Mouse (Mus musculus): ENCODE measurements around the gene Fgfr2. TPM values are rescaled to one million over a fixed set of nuclear protein-coding genes. Genes with fewer than 3 reads are reported as not detected.

Fgfr2 gene
- polyA plus RNA-seq, 1 experiment from 2014 or later: 11.2 TPM

DNA sequence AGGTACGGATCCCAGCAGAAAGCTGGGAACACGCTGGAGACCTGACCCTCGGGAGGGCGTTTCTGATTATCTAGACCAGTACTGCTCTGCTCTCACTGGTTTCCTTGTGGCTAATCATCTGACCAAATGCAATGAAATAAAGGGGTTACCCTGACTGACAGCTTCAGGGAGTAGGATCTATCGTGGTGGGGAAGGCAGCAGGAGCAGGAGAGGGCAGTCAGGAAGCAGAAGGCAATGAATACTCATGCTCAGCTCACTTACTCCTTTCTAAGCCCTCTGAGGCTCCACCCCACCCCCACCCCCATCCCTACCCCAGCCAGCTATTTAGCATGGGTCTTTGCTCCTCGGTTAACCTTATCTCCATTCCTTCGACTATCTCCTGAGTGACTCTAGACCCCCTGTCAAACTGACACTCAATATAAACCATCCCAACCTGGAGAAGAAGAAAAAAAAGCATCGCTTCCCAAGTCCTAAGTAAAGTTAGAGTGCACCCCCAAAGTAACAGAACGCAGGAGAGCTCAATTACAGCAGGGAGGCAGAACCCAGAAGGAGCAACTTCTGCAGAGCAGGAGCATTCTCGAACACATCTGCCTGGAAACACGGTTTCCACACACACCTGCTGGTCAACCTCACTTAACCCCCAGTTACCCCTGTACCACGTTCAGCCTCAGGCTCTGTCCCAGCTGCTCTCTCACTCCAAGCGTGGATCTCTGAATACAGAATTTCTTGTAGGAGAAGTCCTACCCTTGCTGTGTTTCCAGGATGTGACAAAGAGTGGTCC is 730.7 kb downstream of the Fgfr2 start:
- H3K27me3 ChIP-seq (ENCODE audit: insufficient read depth, low read length): no peaks in the 10 kb centered on the region
- no peaks in the 10 kb centered on the region for H3K36me3 ChIP-seq (replicated peaks; ENCODE audit: insufficient read depth, low read length)
- DNase-seq (no peak), ATAC-seq (no peak)
- WGBS (ENCODE audit: insufficient replicate concordance): 42% methylated on average over 13 of the region's 13 CpGs
- no peak overlapping the region for H3K4me2 ChIP-seq (ENCODE audit: low read depth, low read length)
- H3K9me3 ChIP-seq (ENCODE audit: low read length): no peaks in the 10 kb centered on the region
- TF ChIP-seq EP300 (IDR thresholded peaks at IDR 0.05; ENCODE audit: low read depth): no peak
- TF ChIP-seq CTCF (IDR thresholded peaks at IDR 0.05; ENCODE audit: low read depth): no peak
- H3K4me1 ChIP-seq (ENCODE audit: insufficient read depth): peaks cover 6% of the 10 kb centered on the region
- H3K4me3 ChIP-seq (ENCODE audit: low read depth, low read length): no peak overlapping the region
- H3K27ac ChIP-seq (ENCODE audit: low read depth): no peak overlapping the region
- no peak overlapping the region for H3K9ac ChIP-seq (replicated peaks)

DNA sequence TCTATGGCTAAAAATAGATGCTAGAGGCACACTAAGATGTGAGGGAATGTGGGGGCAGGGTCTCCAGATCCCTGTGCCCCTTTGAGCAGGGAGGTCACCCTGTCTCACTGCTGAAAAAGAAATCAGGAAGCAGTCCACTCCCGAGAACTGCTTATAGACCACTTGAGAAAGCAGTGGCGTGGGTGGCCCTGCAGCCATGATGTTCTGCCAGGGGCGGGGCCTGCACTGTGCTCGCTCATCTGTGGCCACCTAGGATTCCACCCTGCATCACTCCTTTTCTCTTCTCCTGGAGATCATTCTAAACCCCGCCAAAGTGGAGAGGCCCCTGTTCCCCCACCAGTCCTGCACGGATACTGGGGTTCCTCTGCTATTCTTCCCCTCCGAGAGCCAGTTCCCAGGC is 733.7 kb downstream of the Fgfr2 start:
- H3K4me2 ChIP-seq (ENCODE audit: low read depth, low read length): no peak overlapping the region
- peaks cover 19% of the 10 kb centered on the region for H3K4me1 ChIP-seq (ENCODE audit: insufficient read depth)
- no peak for DNase-seq
- H3K4me3 ChIP-seq (ENCODE audit: low read depth, low read length): no peak overlapping the region
- no peak overlapping the region for H3K9ac ChIP-seq (replicated peaks)
- TF ChIP-seq EP300 (IDR thresholded peaks at IDR 0.05; ENCODE audit: low read depth) (no peak), CTCF (IDR thresholded peaks at IDR 0.05; ENCODE audit: low read depth) (no peak)
- no peak for ATAC-seq
- H3K9me3 ChIP-seq (ENCODE audit: low read length): no peaks in the 10 kb centered on the region
- no peak overlapping the region for H3K27ac ChIP-seq (ENCODE audit: low read depth)
- WGBS (ENCODE audit: insufficient replicate concordance): 35% methylated on average over 7 of the region's 7 CpGs
- H3K27me3 ChIP-seq (ENCODE audit: insufficient read depth, low read length): no peaks in the 10 kb centered on the region
- H3K36me3 ChIP-seq (replicated peaks; ENCODE audit: insufficient read depth, low read length): no peaks in the 10 kb centered on the region

DNA sequence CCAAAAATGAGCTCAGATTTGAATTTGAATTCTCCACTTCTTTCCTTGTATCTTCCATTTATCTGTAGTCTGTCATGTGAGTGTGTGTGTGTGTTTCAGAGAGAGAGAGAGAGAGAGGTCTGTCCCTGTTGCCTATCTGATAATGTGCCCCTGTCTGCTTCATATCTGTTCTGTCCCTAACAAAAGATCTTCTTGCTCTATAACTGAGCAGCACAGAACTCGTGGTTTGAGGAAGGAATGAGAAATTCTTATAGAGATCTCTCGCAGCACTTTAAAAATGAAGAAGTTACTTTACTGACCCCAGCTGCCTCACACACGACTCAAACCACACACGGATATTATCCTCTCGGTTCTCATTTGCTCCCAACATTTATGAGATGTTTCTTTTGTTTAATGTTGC is 735.6 kb downstream of the Fgfr2 start:
- no peaks in the 10 kb centered on the region for H3K36me3 ChIP-seq (replicated peaks; ENCODE audit: insufficient read depth, low read length)
- no peak overlapping the region for H3K27ac ChIP-seq (ENCODE audit: low read depth)
- H3K4me1 ChIP-seq (ENCODE audit: insufficient read depth): peaks cover 19% of the 10 kb centered on the region
- H3K27me3 ChIP-seq (ENCODE audit: insufficient read depth, low read length): no peaks in the 10 kb centered on the region
- H3K9me3 ChIP-seq (ENCODE audit: low read length): no peaks in the 10 kb centered on the region
- H3K9ac ChIP-seq (replicated peaks): no peak overlapping the region
- DNase-seq (no peak), ATAC-seq (no peak)
- 27% methylated on average over 5 of the region's 5 CpGs for WGBS (ENCODE audit: insufficient replicate concordance)
- TF ChIP-seq CTCF (IDR thresholded peaks at IDR 0.05; ENCODE audit: low read depth): no peak
- no peak for TF ChIP-seq EP300 (IDR thresholded peaks at IDR 0.05; ENCODE audit: low read depth)
- no peak overlapping the region for H3K4me3 ChIP-seq (ENCODE audit: low read depth, low read length)
- H3K4me2 ChIP-seq (ENCODE audit: low read depth, low read length): no peak overlapping the region

DNA sequence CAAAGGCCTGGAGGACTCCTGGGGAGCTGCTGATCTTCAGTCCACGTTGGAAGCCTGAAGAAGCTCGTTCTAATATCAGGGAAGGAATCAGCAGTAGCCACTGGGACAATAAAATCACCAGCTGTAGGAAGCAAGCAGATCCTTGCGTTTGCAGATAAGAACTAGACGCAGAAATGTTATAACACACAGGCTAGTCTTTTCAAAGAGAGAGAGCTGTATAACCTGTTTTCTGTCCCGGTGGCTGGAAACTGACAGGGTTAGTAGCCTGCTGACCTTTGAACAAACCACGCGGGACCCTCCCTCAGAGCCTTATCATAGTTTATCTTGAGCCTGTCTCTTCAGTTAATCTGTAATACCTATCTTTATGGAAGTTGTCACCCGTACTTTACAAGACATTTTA is 736.8 kb downstream of the Fgfr2 start:
- H3K36me3 ChIP-seq (replicated peaks; ENCODE audit: insufficient read depth, low read length): no peaks in the 10 kb centered on the region
- WGBS (ENCODE audit: insufficient replicate concordance): 15% methylated on average over 8 of the region's 8 CpGs
- ATAC-seq: no peak

DNA sequence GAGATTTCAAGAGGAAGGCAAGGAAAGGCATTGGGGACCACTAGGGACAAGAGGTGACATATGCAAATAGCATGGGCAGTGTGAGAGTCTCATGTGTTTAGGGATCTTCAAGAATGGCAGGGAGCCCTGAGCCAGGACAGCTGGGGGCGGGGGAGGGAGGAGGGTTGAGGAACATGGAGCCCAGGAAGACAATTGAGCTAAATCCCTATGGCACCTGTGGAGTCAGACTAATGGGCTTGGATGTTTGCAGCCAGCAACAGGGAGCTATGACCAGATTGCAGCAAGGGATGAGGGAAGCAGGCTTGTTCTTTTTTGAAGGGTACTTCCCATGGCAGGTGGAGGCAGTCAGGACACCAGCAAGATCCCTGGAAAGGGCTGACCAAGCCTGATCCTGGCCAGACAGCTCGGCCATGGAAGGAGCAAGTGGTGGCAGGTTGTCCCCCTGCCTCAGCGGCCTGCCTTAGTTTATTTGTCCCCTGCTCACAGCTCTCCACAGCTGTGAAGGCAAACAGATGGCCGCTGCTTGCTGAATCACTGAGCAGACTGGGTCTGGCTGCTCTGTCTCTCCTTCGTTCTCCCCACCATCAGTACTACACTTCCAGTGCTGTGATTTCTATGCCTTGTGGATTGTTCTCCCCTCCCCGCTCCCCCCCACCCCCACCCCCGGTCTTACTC is 737.6 kb downstream of the Fgfr2 start:
- WGBS (ENCODE audit: insufficient replicate concordance): 39% methylated on average over 7 of the region's 7 CpGs
- TF ChIP-seq EP300 (IDR thresholded peaks at IDR 0.05; ENCODE audit: low read depth): no peak
- TF ChIP-seq CTCF (IDR thresholded peaks at IDR 0.05; ENCODE audit: low read depth): no peak
- H3K4me2 ChIP-seq (ENCODE audit: low read depth, low read length): no peak overlapping the region
- H3K4me1 ChIP-seq (ENCODE audit: insufficient read depth): peaks cover 23% of the 10 kb centered on the region
- no peaks in the 10 kb centered on the region for H3K27me3 ChIP-seq (ENCODE audit: insufficient read depth, low read length)
- no peak overlapping the region for H3K27ac ChIP-seq (ENCODE audit: low read depth)
- H3K4me3 ChIP-seq (ENCODE audit: low read depth, low read length): no peak overlapping the region
- DNase-seq (no peak), ATAC-seq (no peak)
- H3K9me3 ChIP-seq (ENCODE audit: low read length): no peaks in the 10 kb centered on the region
- H3K9ac ChIP-seq (replicated peaks): no peak overlapping the region
- H3K36me3 ChIP-seq (replicated peaks; ENCODE audit: insufficient read depth, low read length): no peaks in the 10 kb centered on the region

More for the DNA sequence above, 736.8 kb downstream of the Fgfr2 start:
- TF ChIP-seq CTCF (IDR thresholded peaks at IDR 0.05; ENCODE audit: low read depth) (no peak), EP300 (IDR thresholded peaks at IDR 0.05; ENCODE audit: low read depth) (no peak)
- H3K4me1 ChIP-seq (ENCODE audit: insufficient read depth): peaks cover 19% of the 10 kb centered on the region
- no peak overlapping the region for H3K9ac ChIP-seq (replicated peaks)
- no peak for DNase-seq
- no peak overlapping the region for H3K27ac ChIP-seq (ENCODE audit: low read depth)
- H3K4me3 ChIP-seq (ENCODE audit: low read depth, low read length): no peak overlapping the region
- H3K4me2 ChIP-seq (ENCODE audit: low read depth, low read length): no peak overlapping the region
- H3K9me3 ChIP-seq (ENCODE audit: low read length): no peaks in the 10 kb centered on the region
- H3K27me3 ChIP-seq (ENCODE audit: insufficient read depth, low read length): no peaks in the 10 kb centered on the region

DNA sequence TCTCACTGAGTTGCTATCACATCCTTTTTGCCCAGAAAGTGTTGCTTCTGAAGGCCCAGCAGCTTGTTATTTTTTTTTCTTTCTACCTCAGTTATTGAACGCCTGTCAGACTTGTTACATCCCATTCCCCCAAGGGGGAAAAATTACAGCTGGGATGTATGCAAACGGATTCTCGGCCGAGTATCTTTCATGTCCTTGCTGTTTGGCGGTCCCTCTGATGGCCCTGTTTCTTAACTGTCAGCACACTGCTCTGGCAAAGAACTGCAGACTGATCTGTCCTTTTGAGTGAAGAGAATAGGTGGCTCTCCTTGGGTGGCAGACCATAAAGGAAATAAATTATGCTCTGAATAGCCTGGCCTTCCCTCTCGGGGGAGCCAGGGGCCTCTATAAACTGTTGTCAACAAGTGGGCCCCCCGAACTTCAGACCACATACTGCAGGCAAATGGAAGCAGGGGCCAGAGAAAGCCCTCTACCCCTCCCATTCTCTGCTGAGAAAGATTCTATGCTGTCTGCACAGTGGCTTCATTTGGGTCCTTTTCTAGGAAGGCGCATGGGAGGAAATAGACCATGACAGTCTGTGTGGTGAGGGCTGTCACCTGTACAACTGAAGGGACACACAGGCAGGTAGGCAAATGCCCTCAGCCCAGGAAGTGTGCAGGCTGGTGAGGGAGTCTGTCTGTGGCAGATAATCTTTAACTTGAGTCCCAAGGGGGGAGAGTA is 738.3 kb downstream of the Fgfr2 start:
- no peak for TF ChIP-seq EP300 (IDR thresholded peaks at IDR 0.05; ENCODE audit: low read depth)
- no peak for TF ChIP-seq CTCF (IDR thresholded peaks at IDR 0.05; ENCODE audit: low read depth)
- no peak overlapping the region for H3K9ac ChIP-seq (replicated peaks)
- H3K27me3 ChIP-seq (ENCODE audit: insufficient read depth, low read length): no peaks in the 10 kb centered on the region
- 0 out of 2 replicates have a peak overlapping the region, but pooled peaks have one; percentile 16 for H3K27ac ChIP-seq (ENCODE audit: low read depth)
- no peak for DNase-seq
- WGBS (ENCODE audit: insufficient replicate concordance): 46% methylated on average over 8 of the region's 8 CpGs
- H3K36me3 ChIP-seq (replicated peaks; ENCODE audit: insufficient read depth, low read length): no peaks in the 10 kb centered on the region
- no peaks in the 10 kb centered on the region for H3K9me3 ChIP-seq (ENCODE audit: low read length)
- peaks cover 23% of the 10 kb centered on the region for H3K4me1 ChIP-seq (ENCODE audit: insufficient read depth)
- no peak overlapping the region for H3K4me2 ChIP-seq (ENCODE audit: low read depth, low read length)
- ATAC-seq: no peak
- H3K4me3 ChIP-seq (ENCODE audit: low read depth, low read length): no peak overlapping the region

Measured in liver, postnatal 0 days (tissue).